Mouse (Mus musculus) G1E-ER4 (cell line): Measurements from ENCODE around the gene Zc3hav1. TPM values are rescaled to one million over a fixed set of nuclear protein-coding genes. Genes with fewer than 3 reads are reported as not detected.

Experiments
- GATA1 ChIP-seq: IDR thresholded peaks from one replicate; pipeline ENCODE4 v1.8.0; 2012; ENCODE audit warnings: low read length, inconsistent platforms
- polyA plus RNA-seq: library from polyadenylated mRNA; stranded (reverse); fragments of >175 nt; gene quantifications from 2 replicates; pipeline ENCODE4 v1.2.3, GENCODE M21; 2012

Zc3hav1 gene
- 40.9 and 47.7 TPM in 2 replicates for polyA plus RNA-seq

DNA sequence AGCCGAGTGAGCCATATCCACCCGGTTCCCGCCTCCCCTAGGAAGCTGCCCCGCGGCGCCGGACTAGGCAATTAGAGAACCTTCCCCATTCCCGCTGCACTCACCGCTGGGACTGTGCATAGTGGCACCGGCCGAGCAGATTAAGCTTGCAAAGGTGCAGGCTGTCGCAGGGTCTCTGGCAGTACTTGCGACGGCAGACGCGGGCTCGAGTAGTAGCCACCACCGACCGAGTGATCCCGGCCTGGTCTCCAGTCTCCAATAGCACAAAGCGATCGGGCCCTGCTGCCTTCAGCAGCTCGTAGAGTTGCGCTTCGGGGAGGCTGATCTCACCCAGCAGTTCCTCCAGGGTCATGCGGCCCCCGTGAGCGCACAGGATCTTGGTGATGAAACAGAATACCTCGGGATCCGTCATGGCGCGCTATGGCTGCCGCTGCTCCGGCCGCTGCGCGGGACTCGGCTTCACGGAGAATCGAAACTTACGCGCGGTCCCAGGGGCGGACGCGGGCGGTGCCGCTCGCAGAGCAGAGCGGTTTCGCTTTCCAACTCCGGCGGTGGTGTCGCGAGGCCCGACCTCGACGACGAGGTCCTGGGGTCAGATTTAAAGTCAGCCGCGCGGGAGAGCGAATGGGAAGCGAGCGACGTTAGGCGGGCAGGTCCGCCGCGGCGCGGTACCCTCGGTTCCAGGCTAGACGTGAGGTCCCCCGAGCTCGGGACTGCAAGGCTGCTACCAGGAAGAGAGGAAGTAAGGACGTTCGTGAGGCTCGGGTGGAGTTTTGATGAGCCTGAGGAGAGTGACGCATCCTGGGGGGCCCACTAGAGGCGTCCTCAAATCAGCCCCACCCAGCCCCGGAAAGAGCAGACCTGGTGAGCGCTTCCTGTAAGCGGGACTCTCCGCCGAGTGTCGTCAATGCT is at the start of gene Zc3hav1:
TSS of gene Zc3hav1 (minus strand) at position 793 of the 912 bp plus-strand sequence.
- TF ChIP-seq GATA1: no peak

DNA sequence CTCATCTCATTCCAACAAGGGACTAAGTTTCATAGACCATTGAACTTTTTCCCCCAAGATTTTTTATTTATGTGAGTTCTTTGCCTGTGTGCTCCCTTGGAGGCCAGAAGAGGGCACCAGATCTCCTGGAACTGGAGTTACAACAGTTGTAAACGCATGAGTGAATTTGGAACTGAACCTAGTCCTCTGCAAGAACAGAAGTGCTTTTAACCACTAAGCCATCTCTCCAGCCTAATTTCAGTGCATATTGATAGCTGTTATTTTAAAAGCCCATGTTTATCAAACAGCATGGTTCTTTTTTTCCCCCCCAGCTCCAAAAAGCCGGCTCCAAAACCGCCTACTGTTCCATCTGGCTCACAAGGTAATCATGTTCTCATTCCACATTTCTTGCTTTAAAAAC is 35.3 kb upstream of the Zc3hav1 start:
- no peak for TF ChIP-seq GATA1

DNA sequence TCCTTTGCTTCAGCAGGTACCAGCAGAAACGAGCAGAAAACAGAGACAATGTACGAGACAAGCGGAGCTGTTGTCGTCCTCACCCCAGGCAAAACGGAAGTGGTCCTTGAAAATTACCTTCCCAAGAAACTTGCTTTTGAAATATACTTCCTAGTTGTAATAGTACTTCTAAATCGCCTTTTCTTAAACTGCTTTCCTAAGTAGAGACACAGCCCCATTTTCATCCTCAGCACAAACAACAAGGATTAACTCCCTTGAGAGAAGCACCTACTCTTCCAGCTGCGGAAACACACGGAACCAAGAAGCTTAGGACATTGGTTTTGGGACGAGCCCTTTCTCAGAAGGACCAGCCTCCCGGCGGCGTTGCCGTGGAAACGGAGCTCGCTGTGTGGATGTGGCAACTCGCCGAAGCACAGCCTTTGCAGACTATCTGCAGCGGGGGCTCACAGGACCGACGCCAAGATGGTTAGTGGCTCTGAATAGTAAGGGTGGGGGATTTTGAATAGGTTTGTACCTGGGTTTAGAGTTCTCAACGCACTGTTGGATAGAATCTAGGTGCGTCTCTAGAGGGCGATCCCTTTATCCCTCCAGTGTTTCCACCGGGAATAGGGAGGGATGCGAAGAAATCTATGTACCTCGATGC is 26.8 kb upstream of the Zc3hav1 start, which contains the start of gene Ttc26:
TSS of gene Ttc26 (plus strand) at position 341 of the 643 bp plus-strand sequence.
- TF ChIP-seq GATA1: no peak

DNA sequence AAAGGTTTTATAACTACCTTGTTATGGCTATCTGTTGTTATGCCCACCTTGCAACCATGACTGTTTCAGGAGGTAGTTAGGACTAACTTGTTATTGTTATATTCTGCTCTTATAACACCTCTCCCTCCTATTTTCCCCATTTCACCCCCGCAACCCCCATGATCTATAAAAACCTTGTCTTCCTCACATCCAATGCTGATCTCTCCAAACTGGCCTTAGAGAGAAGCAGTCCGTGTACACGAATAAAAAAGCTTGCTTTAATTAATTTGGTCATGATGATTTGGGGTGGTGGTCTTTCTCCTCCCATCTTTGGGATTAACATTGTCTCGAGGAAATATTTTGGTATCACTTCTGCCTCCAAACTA is 26.3 kb upstream of the Zc3hav1 start:
- TF ChIP-seq GATA1: no peak

DNA sequence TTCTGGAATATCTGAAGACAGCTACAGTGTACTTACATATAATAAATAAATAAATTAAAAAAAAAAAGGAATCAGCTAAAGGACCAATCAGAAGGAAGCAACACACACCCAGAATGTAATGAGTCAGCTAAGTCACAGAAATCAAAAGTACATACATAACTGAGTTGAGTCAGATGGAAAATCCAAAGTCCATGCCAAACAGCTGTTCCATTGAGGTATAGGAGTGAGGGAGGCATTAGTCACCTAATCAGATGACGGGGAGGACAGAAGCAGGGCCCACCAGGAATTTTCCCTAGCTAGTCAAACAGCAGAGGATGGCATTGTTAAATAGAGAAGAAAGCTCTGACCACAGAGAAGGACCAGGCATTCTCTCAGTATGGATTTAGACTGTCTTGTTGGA is 19.9 kb upstream of the Zc3hav1 start:
- TF ChIP-seq GATA1: no peak

DNA sequence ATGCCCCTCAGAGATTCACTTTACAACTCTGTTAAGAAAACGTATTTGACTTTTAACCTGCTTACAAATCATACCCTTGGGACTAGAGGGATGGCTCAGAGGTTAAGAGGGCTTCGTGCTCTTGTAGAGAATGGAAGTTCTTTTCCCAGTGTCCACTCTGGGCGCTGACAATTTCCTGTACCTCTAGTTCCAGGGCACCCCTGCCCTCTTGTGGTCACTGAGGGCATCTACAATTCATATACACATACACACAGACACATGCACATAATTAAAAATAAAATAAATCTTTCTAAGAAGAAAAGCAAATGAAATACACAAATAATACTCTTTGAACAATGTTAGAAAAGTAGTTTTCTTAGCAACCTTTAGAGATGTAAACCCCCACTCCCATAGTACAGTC is 15.5 kb upstream of the Zc3hav1 start:
- TF ChIP-seq GATA1: no peak

DNA sequence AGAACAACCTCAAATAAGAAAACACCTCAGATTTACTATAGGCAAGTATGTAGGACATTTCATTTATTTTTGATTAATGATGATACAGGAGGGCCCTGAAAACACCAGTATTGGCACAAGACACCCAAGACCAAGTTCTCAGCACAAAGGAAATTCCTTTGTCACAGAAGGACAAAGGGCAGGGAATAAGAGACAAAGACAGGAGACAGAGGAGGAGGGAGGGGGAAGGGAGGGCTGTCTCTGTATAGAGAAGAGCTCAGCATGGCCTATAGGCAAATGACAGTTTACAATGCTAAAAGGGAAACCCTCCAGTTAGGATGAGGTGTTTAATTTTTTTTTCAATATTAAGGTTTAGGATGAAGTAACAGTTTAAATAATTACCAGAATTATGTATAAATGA is 9.7 kb upstream of the Zc3hav1 start:
- no peak for TF ChIP-seq GATA1

DNA sequence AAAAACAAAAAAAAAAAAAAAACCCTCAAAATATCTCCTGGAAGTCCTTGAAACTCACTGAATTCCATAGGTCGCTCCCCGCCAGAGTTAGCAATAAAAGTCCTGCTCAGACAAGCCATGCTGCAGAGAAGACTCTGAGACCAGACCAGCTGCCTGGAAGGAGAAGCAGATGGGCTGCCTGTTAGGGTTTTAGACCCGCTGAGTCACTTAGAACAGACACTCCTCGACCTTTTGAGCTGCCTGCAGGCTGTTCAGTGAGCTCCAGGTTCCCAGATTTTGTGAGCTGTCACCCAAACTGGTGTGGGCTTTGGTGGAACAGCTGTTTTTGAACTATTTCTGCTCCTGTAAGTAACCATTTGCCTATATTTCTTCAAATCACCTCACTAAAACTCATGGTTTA is 9.0 kb upstream of the Zc3hav1 start:
- no peak for TF ChIP-seq GATA1

DNA sequence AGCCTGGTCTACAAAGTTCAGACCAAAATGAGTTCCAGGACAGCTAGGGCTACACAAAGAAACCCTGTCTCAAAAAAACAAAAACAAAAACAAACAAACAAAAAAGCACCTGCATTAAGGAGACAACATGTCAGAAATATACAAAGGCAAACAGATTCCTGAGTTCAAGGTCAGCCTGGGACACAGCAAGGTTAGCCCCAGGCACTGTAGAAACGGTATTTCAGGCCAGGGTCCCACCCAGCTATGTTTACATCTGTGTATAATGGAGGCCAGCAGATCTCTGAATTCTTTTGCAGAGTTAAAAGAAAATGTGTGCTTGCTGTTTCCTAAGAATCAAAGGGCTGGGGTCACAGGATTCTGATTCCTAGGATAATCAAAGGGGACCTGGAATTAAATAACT is 7.5 kb upstream of the Zc3hav1 start:
- no peak for TF ChIP-seq GATA1

DNA sequence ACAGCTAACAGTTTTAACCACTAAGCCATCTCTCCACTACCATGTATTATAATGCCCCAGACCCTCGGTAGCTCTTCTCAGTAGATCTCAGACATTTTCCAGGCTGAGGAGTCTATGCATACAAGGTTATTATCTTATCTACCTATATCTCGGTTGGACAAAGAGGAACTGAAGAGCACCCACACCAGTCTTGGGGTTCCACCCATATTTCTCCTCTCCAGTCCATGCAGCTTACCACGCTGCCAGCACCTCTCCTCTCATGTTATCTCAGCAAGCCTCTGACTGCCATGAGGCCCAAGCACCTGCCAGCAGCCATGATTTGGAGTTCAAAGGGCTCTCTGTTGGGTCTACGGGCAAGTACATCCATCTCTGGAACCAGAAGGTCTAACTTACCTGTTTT is 6.7 kb upstream of the Zc3hav1 start:
- TF ChIP-seq GATA1: no peak

DNA sequence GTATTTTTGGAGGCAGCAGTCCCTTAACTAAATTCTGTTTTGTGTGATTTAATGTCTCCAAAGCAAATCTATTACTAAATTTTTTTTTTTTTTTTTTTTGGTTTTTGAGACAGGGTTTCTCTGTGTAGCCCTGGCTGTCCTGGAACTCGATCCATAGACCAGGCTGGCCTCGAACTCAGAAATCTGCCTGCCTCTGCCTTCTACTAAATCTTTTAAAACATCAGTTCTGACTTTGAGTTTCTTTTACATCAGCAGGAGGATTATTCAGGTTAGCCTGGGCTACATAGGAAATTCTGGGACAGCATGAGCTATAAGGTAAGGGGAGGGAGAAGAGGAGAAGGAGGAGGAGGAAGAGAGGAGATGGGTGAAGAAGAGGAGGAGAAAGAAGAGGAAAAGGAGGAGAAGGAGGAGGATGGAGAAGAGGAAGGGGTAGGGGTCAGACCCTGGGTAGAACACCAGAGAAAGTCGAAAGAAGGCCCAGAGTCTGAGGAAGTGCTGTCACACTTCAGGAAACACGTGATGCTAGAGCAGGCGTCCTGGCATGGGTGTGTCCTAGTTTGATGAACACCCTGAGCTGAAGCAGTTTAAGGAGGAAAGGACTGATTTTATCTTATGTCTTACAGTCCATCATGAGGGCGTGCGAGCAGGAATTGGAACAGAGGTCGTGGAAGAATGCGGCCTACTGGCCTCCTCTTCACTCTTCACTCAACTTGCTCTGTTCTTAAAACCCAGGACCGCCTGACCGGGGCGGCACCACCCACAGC is 5.5 kb upstream of the Zc3hav1 start:
- TF ChIP-seq GATA1: no peak

DNA sequence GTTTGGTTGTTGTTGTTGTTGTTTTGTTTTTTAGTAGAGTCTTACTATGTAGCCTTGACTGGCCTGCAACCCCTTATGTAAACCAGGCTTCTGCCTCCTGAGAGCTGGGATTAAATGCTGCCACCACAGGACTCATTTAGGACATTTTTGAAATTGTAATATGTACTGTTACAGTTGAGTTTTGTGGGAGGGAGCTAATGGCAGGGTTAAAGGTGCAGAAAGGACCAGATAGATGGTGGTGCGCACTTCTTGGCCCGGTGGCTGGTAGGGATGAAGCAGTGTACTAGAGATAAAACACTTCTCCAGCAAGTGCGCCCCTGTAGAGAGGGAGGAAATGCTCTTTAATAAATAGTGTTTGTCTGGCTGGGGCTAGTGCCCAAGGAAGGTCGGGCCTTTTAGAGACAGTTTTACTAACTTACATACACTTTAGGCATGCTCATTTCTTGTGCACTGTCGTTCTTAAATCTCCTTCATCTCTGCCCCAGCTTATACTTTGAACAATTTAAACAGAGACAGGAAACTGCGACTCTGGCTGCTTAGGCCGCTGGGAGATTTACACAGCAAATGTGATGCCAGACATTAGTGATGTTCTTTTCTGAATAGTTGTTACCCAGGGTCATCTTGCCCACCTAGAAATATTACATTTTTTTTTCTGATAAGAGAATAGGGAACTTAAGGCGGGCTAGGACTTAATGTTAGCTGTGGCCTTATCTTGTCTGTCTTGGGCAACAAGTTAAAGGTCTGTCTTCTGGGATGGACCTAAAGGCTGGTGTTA is 4.0 kb upstream of the Zc3hav1 start:
- TF ChIP-seq GATA1: no peak

DNA sequence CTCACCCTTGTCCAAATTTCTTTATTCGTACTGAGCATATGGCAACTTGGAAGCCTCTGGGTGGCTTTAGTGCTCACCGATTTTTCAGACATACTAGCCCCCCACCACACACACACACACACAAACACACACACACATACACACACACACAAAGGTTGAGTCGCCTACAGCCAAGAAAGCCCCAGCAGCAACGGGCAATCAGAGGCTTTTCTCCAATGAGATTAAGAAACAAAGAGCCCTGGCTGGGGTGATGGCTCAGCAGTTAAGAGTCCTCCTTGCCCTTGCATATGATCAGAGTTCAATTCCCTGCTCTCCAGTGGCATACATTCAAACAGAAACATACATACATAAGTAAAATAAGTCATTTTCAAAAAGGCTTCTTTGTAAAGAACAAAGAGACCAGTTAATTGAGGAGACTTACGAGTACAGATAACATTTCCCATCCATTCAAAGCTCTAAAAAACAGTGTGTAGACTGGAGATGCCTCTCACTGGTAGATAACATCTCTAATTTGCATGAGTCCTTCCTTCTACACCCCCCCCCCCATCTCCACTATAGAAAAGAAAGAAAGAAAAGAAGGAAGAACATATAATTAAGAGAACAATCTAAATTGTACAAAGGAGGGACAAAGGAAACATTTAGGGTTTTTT is 3.3 kb upstream of the Zc3hav1 start:
- TF ChIP-seq GATA1: no peak

DNA sequence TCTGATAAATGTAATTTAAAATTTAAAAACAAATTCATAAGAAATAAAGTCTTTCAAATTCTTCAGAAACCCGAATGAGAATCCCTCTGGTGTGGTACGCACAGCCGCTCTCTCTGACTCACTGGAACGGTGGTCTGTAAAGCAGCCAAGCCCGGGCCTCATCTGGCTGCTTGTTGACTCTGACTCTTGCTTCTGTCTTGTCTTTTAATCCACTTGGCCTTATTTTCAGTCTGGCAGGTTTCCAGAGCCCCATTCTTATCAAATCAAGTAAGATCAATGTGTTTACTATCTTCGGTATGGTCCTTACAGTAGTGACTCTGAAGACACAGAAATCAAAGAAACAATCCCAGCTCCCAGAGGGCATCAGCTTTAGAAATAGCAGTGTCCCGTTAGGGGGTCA is 1.5 kb upstream of the Zc3hav1 start:
- TF ChIP-seq GATA1: no peak

DNA sequence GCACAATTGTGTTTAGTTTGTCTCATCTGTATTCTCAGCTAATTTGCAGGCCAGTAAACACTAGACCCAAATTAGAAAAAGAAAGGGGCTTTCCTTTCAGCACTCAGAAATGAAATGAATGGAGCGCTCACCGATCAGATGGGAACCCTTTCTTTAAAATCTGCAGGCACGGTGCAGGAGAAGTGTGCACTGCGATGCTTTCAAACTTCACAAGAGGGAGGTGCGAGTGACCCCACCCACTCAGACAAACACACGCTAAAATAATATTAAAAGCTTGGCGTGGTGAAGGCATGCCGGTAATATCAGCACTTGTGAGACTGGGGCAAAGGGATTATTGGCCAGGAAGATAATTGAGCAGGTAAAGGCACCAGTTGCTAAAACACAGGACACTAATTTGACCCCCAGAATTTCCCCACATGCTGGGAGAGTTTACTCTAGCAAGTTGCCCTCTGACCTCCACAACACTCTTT is 986 bp upstream of the Zc3hav1 start:
- no peak for TF ChIP-seq GATA1
